Mouse (Mus musculus) kidney, postnatal 0 days (tissue): ENCODE measurements around the gene BC024978. TPM values are rescaled to one million over a fixed set of nuclear protein-coding genes. Genes with fewer than 3 reads are reported as not detected.

Experiments used
- ATAC-seq: fragments of 200-750 bp; cut with Nextera tagmentation; replicated peaks from 2 replicates; pipeline ENCODE4 v1.8.0; 2017; ENCODE audit warnings: low read depth, moderate number of reproducible peaks, moderate TSS enrichment, moderate library complexity; ENCODE audit not compliant: low FRiP score
- DNase-seq: peaks from one replicate; pipeline ENCODE4 v3.0.0-alpha.2; 2016; ENCODE audit warnings: low spot score
- H3K27ac ChIP-seq: fragments of 300-500 bp; sonication (generic); 2 replicates; pipeline ENCODE4 v1.5.1; 2014; ENCODE audit warnings: mild to moderate bottlenecking
- H3K27me3 ChIP-seq: fragments of 300-500 bp; sonication (generic); 2 replicates; pipeline ENCODE4 v1.6.1; 2014; ENCODE audit warnings: low read length, mixed read lengths; ENCODE audit not compliant: insufficient read depth
- H3K36me3 ChIP-seq: fragments of 300-500 bp; sonication (generic); 2 replicates; pipeline ENCODE4 v1.6.1; 2014; ENCODE audit warnings: low read length, mixed read lengths; ENCODE audit not compliant: insufficient read depth
- H3K4me1 ChIP-seq: fragments of 300-500 bp; sonication (generic); replicated peaks from 2 replicates; pipeline ENCODE4 v1.6.1; 2014; ENCODE audit warnings: antibody characterized with exemption, low read length, mixed read lengths; ENCODE audit not compliant: insufficient read depth
- H3K4me2 ChIP-seq: fragments of 300-500 bp; sonication (generic); 2 replicates; pipeline ENCODE4 v1.6.1; 2014; ENCODE audit warnings: mild to moderate bottlenecking, low read length, moderate library complexity, mixed read lengths
- H3K4me3 ChIP-seq: fragments of 300-500 bp; sonication (generic); replicated peaks from 2 replicates; pipeline ENCODE4 v1.5.1; 2014; ENCODE audit warnings: low read depth, low read length
- H3K9ac ChIP-seq: fragments of 300-500 bp; sonication (generic); 2 replicates; pipeline ENCODE4 v1.6.1; 2014; ENCODE audit warnings: low read depth, low read length
- H3K9me3 ChIP-seq: fragments of 300-500 bp; sonication (generic); replicated peaks from 2 replicates; pipeline ENCODE4 v1.6.1; 2016; ENCODE audit warnings: low read length, inconsistent platforms, mixed read lengths
- CTCF ChIP-seq: IDR thresholded peaks from 2 replicates; pipeline ENCODE4 v1.5.1; 2016; ENCODE audit warnings: antibody characterized with exemption, low read depth, mild to moderate bottlenecking, moderate library complexity
- WGBS: fragments of 180-500 bp; shearing (Covaris S2); extraction: QIAGEN DNeasy Blood & Tissue Kit; methylation state at CpG from one replicate; pipeline ENCODE4 v1.1.7; 2014; 5-methylcytosine and 5-hydroxymethylcytosine counted together
- polyA plus RNA-seq: library from polyadenylated mRNA; unstranded; fragments of >200 nt; fragmentation: Nextera tagmentation; extraction: Ambion mirVana; gene quantifications from 2 replicates; pipeline ENCODE4 v1.2.1, GENCODE M21; 2015

Gene BC024978
- polyA plus RNA-seq, 1 experiment from 2014 or later, result 2.2 TPM

DNA sequence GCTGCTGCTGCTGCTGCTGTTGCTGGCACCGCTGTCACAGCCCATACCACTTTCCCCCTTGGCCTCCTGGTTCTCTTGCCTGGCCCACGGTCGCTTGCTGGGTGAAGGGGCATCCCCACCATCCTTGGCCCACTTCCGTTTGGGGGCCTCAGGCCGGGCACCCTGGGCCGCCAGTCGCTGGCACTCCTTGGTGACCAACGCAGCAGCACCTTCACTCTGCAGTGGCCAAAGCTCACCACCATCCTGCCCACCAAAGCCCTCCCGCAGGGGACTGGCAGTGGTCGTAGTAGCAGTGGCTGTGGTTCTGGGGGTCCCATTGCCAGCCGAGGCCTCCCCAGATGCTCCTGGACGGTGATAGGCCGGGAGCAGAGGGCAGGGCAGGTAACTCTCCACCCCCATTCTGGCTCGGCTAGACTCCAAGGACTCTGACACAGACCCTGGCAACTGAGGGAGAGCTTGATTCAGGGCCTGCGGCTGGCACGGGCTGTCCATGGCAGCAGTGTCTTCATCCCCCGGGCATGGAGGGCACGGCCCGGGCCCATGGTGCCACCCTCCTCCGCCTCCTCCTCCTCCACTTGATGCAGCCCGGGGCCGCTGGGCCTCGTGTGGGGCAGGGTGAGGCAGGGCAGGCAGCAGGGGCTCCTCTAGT lies 30.4 kb upstream of the BC024978 start:
- WGBS, result 58% methylated on average over 22 of the region's 23 CpGs
- ATAC-seq (no peak), DNase-seq (no peak)
- Histone ChIP-seq H3K4me1 (peaks cover 34% of the 10 kb centered on the region; the same call in 1 of the 2 replicates), H3K27ac (peak overlapping the region; percentile 93), H3K36me3 (peaks cover 3% of the 10 kb centered on the region; the same call in 1 of the 2 replicates), H3K9me3 (no peaks in the 10 kb centered on the region), H3K4me2 (peak overlapping the region; percentile 66), H3K9ac (peak overlapping the region; percentile 69), H3K4me3 (peak overlapping the region; percentile 62), H3K27me3 (no peaks in the 10 kb centered on the region)
- no peak for TF ChIP-seq CTCF

DNA sequence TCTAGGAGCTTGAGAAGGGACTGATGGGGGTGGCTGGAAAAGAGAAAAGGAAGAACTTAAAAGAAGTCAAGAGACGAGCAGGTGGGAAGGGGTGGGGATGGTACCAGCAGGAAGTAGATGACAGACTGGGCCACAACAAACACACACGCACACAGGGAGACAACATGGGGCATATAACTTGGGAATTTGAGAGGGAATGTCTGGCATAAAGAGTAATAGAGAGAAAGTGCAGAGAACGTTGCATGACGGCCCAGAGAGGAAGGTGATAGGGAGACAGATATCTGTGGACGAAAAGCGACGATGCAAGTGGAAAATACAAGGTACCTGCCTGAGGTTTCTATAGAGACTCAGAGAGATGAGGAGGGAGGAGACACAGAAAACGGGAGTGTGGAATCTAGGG lies 29.9 kb upstream of the BC024978 start:
- no peak for TF ChIP-seq CTCF
- no peak for DNase-seq
- Histone ChIP-seq H3K4me1 (peaks cover 30% of the 10 kb centered on the region; the same call in 1 of the 2 replicates), H3K9ac (peak overlapping the region; percentile 69), H3K27ac (peak overlapping the region; percentile 93), H3K4me2 (peak overlapping the region; percentile 66), H3K27me3 (no peaks in the 10 kb centered on the region), H3K9me3 (no peaks in the 10 kb centered on the region), H3K36me3 (peaks cover 3% of the 10 kb centered on the region; the same call in 1 of the 2 replicates), H3K4me3 (peak overlapping the region; percentile 62)
- WGBS, result 3% methylated on average over 8 of the region's 8 CpGs
- no peak for ATAC-seq

DNA sequence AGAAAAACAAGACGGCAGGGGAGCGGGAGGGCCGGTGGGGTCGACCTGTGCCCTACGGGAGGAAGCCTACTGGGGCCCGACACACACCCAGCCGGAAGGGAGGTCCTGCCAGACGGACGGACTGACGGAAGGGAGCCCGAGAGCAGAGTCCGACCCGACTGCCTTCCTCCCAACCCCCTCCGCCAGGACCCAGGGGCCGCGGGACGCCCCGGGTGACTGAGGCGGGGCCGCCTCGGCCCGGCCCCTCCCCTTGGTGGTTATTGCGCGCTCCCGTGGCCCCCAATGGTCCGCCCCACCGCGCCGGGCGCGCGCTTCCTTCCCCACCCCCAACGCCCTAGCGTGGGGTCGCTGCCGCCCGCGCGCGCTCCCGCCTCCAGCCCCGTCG lies 29.4 kb upstream of the BC024978 start:
- peak overlapping the region; percentile 69 for H3K9ac ChIP-seq
- peaks cover 7% of the 10 kb centered on the region; the same call in 1 of the 2 replicates for H3K36me3 ChIP-seq
- DNase-seq (peak; percentile 87), ATAC-seq (peak; percentile 81)
- H3K4me3 ChIP-seq, result peak overlapping the region; percentile 62
- H3K4me1 ChIP-seq, result peaks cover 27% of the 10 kb centered on the region; the same call in 1 of the 2 replicates
- 1% methylated on average over 22 of the region's 43 CpGs for WGBS
- TF ChIP-seq CTCF, result no peak
- no peaks in the 10 kb centered on the region for H3K9me3 ChIP-seq
- H3K4me2 ChIP-seq, result peak overlapping the region; percentile 66
- H3K27ac ChIP-seq, result peak overlapping the region; percentile 93
- no peaks in the 10 kb centered on the region for H3K27me3 ChIP-seq

DNA sequence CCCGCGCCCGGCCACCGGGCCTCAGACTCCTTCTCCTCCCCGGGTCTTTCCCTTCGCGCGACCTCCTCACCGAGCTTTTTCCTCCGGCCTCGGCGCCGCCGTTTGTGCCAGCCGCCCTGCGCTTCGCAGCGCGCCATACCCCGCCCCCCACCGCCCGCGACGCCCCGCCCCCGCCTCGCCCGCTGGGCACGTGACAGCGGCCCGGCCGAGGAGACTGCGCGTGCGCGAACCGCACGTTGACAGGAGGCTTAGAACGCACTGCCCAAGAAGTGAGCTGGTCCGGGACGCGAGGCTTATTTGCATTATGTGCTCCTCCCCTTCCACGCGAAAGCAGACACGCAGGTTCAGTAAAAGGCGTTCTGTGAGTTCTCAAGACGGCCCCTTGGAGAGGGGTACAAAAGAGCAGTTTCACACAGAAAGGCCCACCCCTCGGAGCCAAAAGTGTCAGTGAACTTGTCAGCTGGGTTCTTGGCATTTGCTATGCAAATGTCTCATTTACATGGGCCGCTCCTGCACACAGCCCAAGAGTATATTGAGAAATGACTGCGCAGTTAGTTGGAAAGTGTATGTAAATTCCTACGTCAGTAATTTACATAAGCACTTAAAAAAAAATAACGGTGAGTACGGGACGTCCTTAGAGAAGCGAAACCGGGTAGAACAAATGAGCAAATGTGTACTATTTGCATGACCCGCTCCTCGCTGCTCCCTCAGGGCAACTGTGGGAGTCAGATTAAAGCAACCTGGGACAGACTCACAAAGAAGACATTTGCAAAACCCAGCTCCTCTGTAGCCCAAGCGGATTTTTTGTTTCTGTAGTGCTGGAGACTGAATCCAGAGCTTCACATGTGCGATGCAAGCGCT lies 28.7 kb upstream of the BC024978 start, which contains the start of gene Egln2:
Egln2 (minus strand) TSS at position 189 of the 861 bp plus-strand sequence.
- H3K4me1 ChIP-seq, result peaks cover 27% of the 10 kb centered on the region; the same call in 1 of the 2 replicates
- DNase-seq, result peak; percentile 95
- H3K4me2 ChIP-seq, result peak within 1 kb of the TSS; percentile 66
- no peaks in the 10 kb centered on the region for H3K27me3 ChIP-seq
- peak within 1 kb of the TSS; percentile 93 for H3K27ac ChIP-seq
- H3K4me3 ChIP-seq, result peak within 1 kb of the TSS; percentile 62
- H3K9ac ChIP-seq, result peak within 1 kb of the TSS; percentile 69
- peaks cover 11% of the 10 kb centered on the region; the same call in 1 of the 2 replicates for H3K36me3 ChIP-seq
- WGBS, result under 1% methylated on average over 47 of the region's 61 CpGs
- no peak for TF ChIP-seq CTCF
- peak; percentile 79 for ATAC-seq
- H3K9me3 ChIP-seq, result no peaks in the 10 kb centered on the region

DNA sequence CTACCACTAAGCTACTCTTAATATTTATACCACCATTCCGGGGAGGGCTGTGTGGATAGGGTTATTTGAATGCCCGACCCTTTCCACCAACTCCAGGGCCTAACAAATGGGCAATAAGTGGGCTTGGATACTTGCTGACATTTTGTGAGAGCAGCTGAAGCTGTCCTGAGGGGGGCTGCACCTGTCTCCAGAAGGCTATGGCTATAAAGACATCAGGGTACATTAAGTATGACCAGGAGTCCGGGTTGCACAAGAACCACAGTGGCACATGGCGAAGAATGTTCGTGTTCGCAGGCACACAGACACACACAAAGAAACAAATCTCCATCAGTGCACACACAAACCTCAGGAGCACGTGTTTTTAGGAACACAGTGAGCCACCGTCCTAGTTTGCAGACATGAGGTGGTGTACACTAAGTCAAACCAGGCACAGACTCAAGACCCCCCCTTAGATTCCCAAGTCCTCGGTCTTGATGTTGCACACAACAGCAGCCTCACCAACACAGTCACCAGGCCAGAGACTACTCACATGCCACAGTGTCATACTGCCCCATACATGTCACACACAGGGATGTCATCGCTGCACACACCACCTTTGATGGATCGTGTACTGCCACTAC lies 28.0 kb upstream of the BC024978 start:
- no peaks in the 10 kb centered on the region for H3K27me3 ChIP-seq
- H3K4me3 ChIP-seq, result peak overlapping the region; percentile 62
- DNase-seq (no peak), ATAC-seq (no peak)
- H3K27ac ChIP-seq, result peak overlapping the region; percentile 93
- H3K36me3 ChIP-seq, result peaks cover 19% of the 10 kb centered on the region; the same call in 1 of the 2 replicates
- H3K9me3 ChIP-seq, result no peaks in the 10 kb centered on the region
- peak overlapping the region; percentile 66 for H3K4me2 ChIP-seq
- TF ChIP-seq CTCF, result no peak
- peaks cover 27% of the 10 kb centered on the region; the same call in 1 of the 2 replicates for H3K4me1 ChIP-seq
- 65% methylated on average over 11 of the region's 11 CpGs for WGBS
- peak overlapping the region; percentile 69; the same call in 1 of the 2 replicates for H3K9ac ChIP-seq

DNA sequence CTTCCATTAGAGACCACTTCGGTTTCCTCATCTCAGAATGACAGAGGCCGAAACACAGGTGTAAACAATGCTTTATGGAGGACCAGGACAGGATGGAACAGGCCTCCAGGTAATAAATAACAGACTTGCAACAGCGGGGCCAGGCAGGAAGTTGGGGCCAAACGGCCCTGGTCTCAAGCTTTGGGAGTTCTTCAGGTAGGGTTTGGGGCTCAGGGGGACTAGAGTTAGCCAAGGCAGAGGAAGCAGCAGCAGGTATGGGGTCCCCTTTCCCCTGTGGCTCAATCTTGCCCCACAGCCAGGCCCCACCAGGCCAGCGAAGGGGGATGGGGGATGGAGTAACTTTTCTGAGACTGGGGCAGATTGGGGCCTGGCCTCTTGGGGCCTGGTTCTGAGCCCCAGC lies 27.2 kb upstream of the BC024978 start:
- 78% methylated on average over 5 of the region's 5 CpGs for WGBS
- H3K4me2 ChIP-seq, result no peak overlapping the region
- peaks cover 24% of the 10 kb centered on the region; the same call in 1 of the 2 replicates for H3K4me1 ChIP-seq
- peaks cover 25% of the 10 kb centered on the region; the same call in 1 of the 2 replicates for H3K36me3 ChIP-seq
- DNase-seq, result no peak
- H3K9me3 ChIP-seq, result no peaks in the 10 kb centered on the region
- no peak overlapping the region for H3K9ac ChIP-seq
- H3K27ac ChIP-seq, result peak overlapping the region; percentile 42; the same call in 1 of the 2 replicates
- no peaks in the 10 kb centered on the region for H3K27me3 ChIP-seq
- TF ChIP-seq CTCF, result no peak
- H3K4me3 ChIP-seq, result no peak overlapping the region
- no peak for ATAC-seq
